Mouse (Mus musculus): Measurements from ENCODE around the gene D7Ertd443e. TPM values are rescaled to one million over a fixed set of nuclear protein-coding genes. Genes with fewer than 3 reads are reported as not detected.
A peak's percentile ranks its signal among the peaks of the same experiment; 100 is the strongest.

The D7Ertd443e gene
- polyA plus RNA-seq, 1 experiment, result 0.23 TPM

GRCm38 (mm10) chr7:134235552-134235951 lies 149.9 kb downstream of the D7Ertd443e start:
- H3K4me3 ChIP-seq (ENCODE audit: insufficient read depth, low read length), result no peak overlapping the region
- peaks cover 10% of the 10 kb centered on the region; the same call in 1 of the 2 replicates for H3K4me1 ChIP-seq (ENCODE audit: control insufficient read depth, insufficient read depth, low read length)
- TF ChIP-seq CTCF (IDR thresholded peaks at IDR 0.05; ENCODE audit: borderline replicate concordance, insufficient read depth, low read length) (no peak), POLR2A (IDR thresholded peaks at IDR 0.05; ENCODE audit: low read depth, low read length) (no peak)
- H3K27ac ChIP-seq (ENCODE audit: insufficient read depth, low read length), result no peak overlapping the region

GRCm38 (mm10) chr7:134231378-134232346 lies 153.8 kb downstream of the D7Ertd443e start, which contains the start of gene Adam12:
TSS of gene Adam12 (minus strand) at chr7:134232146.
- TF ChIP-seq POLR2A (IDR thresholded peaks at IDR 0.05; ENCODE audit: low read depth, low read length), result no peak
- TF ChIP-seq CTCF (IDR thresholded peaks at IDR 0.05; ENCODE audit: borderline replicate concordance, insufficient read depth, low read length), result no peak

GRCm38 (mm10) chr7:134230708-134231107 lies 154.8 kb downstream of the D7Ertd443e start:
- TF ChIP-seq CTCF (IDR thresholded peaks at IDR 0.05; ENCODE audit: borderline replicate concordance, insufficient read depth, low read length), result no peak
- no peak for TF ChIP-seq POLR2A (IDR thresholded peaks at IDR 0.05; ENCODE audit: low read depth, low read length)
- Histone ChIP-seq H3K4me1 (ENCODE audit: control insufficient read depth, insufficient read depth, low read length) (peaks cover 18% of the 10 kb centered on the region), H3K27ac (ENCODE audit: insufficient read depth, low read length) (peak overlapping the region; percentile 56), H3K4me3 (ENCODE audit: insufficient read depth, low read length) (no peak overlapping the region)

More at GRCm38 (mm10) chr7:134231378-134232346, 153.8 kb downstream of the D7Ertd443e start, which contains the start of gene Adam12:
- Histone ChIP-seq H3K27ac (ENCODE audit: insufficient read depth, low read length) (peak within 1 kb of the TSS; percentile 85), H3K4me1 (ENCODE audit: control insufficient read depth, insufficient read depth, low read length) (peaks cover 14% of the 10 kb centered on the region), H3K4me3 (ENCODE audit: insufficient read depth, low read length) (no peak within 1 kb of the TSS)

- Histone ChIP-seq H3K4me1 (ENCODE audit: control insufficient read depth, insufficient read depth, low read length) (peaks cover 19% of the 10 kb centered on the region), H3K27ac (ENCODE audit: insufficient read depth, low read length) (peak overlapping the region; percentile 56)
Measured at GRCm38 (mm10) chr7:134229899-134230298, 155.6 kb downstream of the D7Ertd443e start.

GRCm38 (mm10) chr7:134227773-134228455 lies 157.5 kb downstream of the D7Ertd443e start:
- no peak for TF ChIP-seq POLR2A (IDR thresholded peaks at IDR 0.05; ENCODE audit: low read depth, low read length)
- no peak for TF ChIP-seq CTCF (IDR thresholded peaks at IDR 0.05; ENCODE audit: borderline replicate concordance, insufficient read depth, low read length)
- Histone ChIP-seq H3K27ac (ENCODE audit: insufficient read depth, low read length) (no peak overlapping the region), H3K4me1 (ENCODE audit: control insufficient read depth, insufficient read depth, low read length) (peaks cover 19% of the 10 kb centered on the region), H3K4me3 (ENCODE audit: insufficient read depth, low read length) (no peak overlapping the region)

More at GRCm38 (mm10) chr7:134229899-134230298, 155.6 kb downstream of the D7Ertd443e start:
- TF ChIP-seq POLR2A (IDR thresholded peaks at IDR 0.05; ENCODE audit: low read depth, low read length), result no peak
- TF ChIP-seq CTCF (IDR thresholded peaks at IDR 0.05; ENCODE audit: borderline replicate concordance, insufficient read depth, low read length), result no peak
- H3K4me3 ChIP-seq (ENCODE audit: insufficient read depth, low read length), result no peak overlapping the region

GRCm38 (mm10) chr7:134227101-134227500 lies 158.4 kb downstream of the D7Ertd443e start:
- no peak for TF ChIP-seq POLR2A (IDR thresholded peaks at IDR 0.05; ENCODE audit: low read depth, low read length)
- no peak for TF ChIP-seq CTCF (IDR thresholded peaks at IDR 0.05; ENCODE audit: borderline replicate concordance, insufficient read depth, low read length)
- H3K4me3 ChIP-seq (ENCODE audit: insufficient read depth, low read length), result no peak overlapping the region
- H3K4me1 ChIP-seq (ENCODE audit: control insufficient read depth, insufficient read depth, low read length), result peaks cover 19% of the 10 kb centered on the region
- no peak overlapping the region for H3K27ac ChIP-seq (ENCODE audit: insufficient read depth, low read length)

- Histone ChIP-seq H3K27ac (ENCODE audit: insufficient read depth, low read length) (0 out of 2 replicates have a peak overlapping the region, but pooled peaks have one; percentile 82), H3K4me3 (ENCODE audit: insufficient read depth, low read length) (no peak overlapping the region), H3K4me1 (ENCODE audit: control insufficient read depth, insufficient read depth, low read length) (peaks cover 14% of the 10 kb centered on the region)
- TF ChIP-seq POLR2A (IDR thresholded peaks at IDR 0.05; ENCODE audit: low read depth, low read length) (no peak), CTCF (IDR thresholded peaks at IDR 0.05; ENCODE audit: borderline replicate concordance, insufficient read depth, low read length) (no peak)
Measured at GRCm38 (mm10) chr7:134226231-134226630, 159.2 kb downstream of the D7Ertd443e start.

GRCm38 (mm10) chr7:134224741-134225612 lies 160.5 kb downstream of the D7Ertd443e start:
- H3K4me1 ChIP-seq (ENCODE audit: control insufficient read depth, insufficient read depth, low read length), result peaks cover 11% of the 10 kb centered on the region
- peak overlapping the region; percentile 82 for H3K27ac ChIP-seq (ENCODE audit: insufficient read depth, low read length)
- H3K4me3 ChIP-seq (ENCODE audit: insufficient read depth, low read length), result peak overlapping the region; percentile 97
- TF ChIP-seq POLR2A (IDR thresholded peaks at IDR 0.05; ENCODE audit: low read depth, low read length) (peak; percentile 63), CTCF (IDR thresholded peaks at IDR 0.05; ENCODE audit: borderline replicate concordance, insufficient read depth, low read length) (no peak)

- no peak for TF ChIP-seq CTCF (IDR thresholded peaks at IDR 0.05; ENCODE audit: borderline replicate concordance, insufficient read depth, low read length)
- Histone ChIP-seq H3K4me1 (ENCODE audit: control insufficient read depth, insufficient read depth, low read length) (peaks cover 11% of the 10 kb centered on the region), H3K4me3 (ENCODE audit: insufficient read depth, low read length) (peak overlapping the region; percentile 97), H3K27ac (ENCODE audit: insufficient read depth, low read length) (peak overlapping the region; percentile 82)
Measured at GRCm38 (mm10) chr7:134224421-134224740, 161.1 kb downstream of the D7Ertd443e start.
